Mouse (Mus musculus): ENCODE measurements around the gene Ptcd1.
"Not testable (repeated sequence)": the region's sequence is repeated elsewhere in the genome, so short reads cannot be mapped to it uniquely, and the experiment has no call there.

The Ptcd1 gene

GRCm38 (mm10) chr5:145161361-145161760 is 5.5 kb downstream of the Ptcd1 start:
- no peak for DNase-seq

- no peak for DNase-seq
These were observed 14.2 kb downstream of the Ptcd1 start for GRCm38 (mm10) chr5:145152690-145153089.

GRCm38 (mm10) chr5:145149294-145149693 is 17.6 kb downstream of the Ptcd1 start:
- no peak for DNase-seq

GRCm38 (mm10) chr5:145147748-145148147 is 19.2 kb downstream of the Ptcd1 start:
- DNase-seq: no peak

- DNase-seq: peak; percentile 92
These were observed 26.3 kb downstream of the Ptcd1 start for GRCm38 (mm10) chr5:145140611-145141010.

- DNase-seq: peak; percentile 99
These were observed 27.1 kb downstream of the Ptcd1 start, which contains the start of the genes Pdap1 and Bud31 for GRCm38 (mm10) chr5:145139571-145140519. Gene Pdap1 (minus strand): TSS chr5:145140238. Gene Bud31 (plus strand): TSS chr5:145140362.

- DNase-seq: no peak
These were observed 28.1 kb downstream of the Ptcd1 start for GRCm38 (mm10) chr5:145138836-145139235.

- not testable (repeated sequence) for DNase-seq
These were observed 33.6 kb downstream of the Ptcd1 start for GRCm38 (mm10) chr5:145133275-145133674.

GRCm38 (mm10) chr5:145130995-145131394 is 35.9 kb downstream of the Ptcd1 start:
- no peak for DNase-seq

- DNase-seq: peak; percentile 95
These were observed 36.7 kb downstream of the Ptcd1 start for GRCm38 (mm10) chr5:145130191-145130590.

- DNase-seq: not testable (repeated sequence)
These were observed 37.1 kb downstream of the Ptcd1 start for GRCm38 (mm10) chr5:145129773-145130172.

- no peak for DNase-seq
These were observed 37.8 kb downstream of the Ptcd1 start for GRCm38 (mm10) chr5:145129124-145129523.

- DNase-seq: peak; percentile 90
These were observed 40.3 kb downstream of the Ptcd1 start for GRCm38 (mm10) chr5:145126580-145126979.

GRCm38 (mm10) chr5:145123396-145123795 is 43.5 kb downstream of the Ptcd1 start:
- DNase-seq: peak; percentile 86

GRCm38 (mm10) chr5:145120921-145121320 is 46.0 kb downstream of the Ptcd1 start:
- DNase-seq: peak; percentile 93

- no peak for DNase-seq
These were observed 47.5 kb downstream of the Ptcd1 start for GRCm38 (mm10) chr5:145119385-145119784.

GRCm38 (mm10) chr5:145118461-145118860 is 48.4 kb downstream of the Ptcd1 start:
- DNase-seq: peak; percentile 91

- peak; percentile 94 for DNase-seq
These were observed 48.9 kb downstream of the Ptcd1 start for GRCm38 (mm10) chr5:145118005-145118404.

GRCm38 (mm10) chr5:145116916-145117315 is 50.0 kb downstream of the Ptcd1 start:
- peak; percentile 98 for DNase-seq

GRCm38 (mm10) chr5:145116316-145116715 is 50.6 kb downstream of the Ptcd1 start:
- peak; percentile 99 for DNase-seq

- DNase-seq: no peak
These were observed 51.2 kb downstream of the Ptcd1 start for GRCm38 (mm10) chr5:145115736-145116135.

- DNase-seq: peak; percentile 99
These were observed 52.1 kb downstream of the Ptcd1 start for GRCm38 (mm10) chr5:145114606-145115473.

GRCm38 (mm10) chr5:145114071-145114605 is 52.8 kb downstream of the Ptcd1 start, which contains the start of gene Arpc1b:
Gene Arpc1b (plus strand): TSS chr5:145114215.
- peak; percentile 99 for DNase-seq

All from heart, adult 11 months (tissue).